Mouse (Mus musculus) small intestine, adult 2 months (tissue): Measurements from ENCODE around the gene Nectin3.

Source experiments
- CTCF ChIP-seq: fragments of 200-500 bp; IDR thresholded peaks from 2 replicates; pipeline ENCODE4 v1.5.1; 2012; ENCODE audit warnings: low read depth, mild to moderate bottlenecking, control low read depth, inconsistent platforms, low read length, moderate library complexity, mixed read lengths; ENCODE audit not compliant: insufficient replicate concordance, insufficient read length; ENCODE audit errors: extremely low read depth
- POLR2A ChIP-seq: fragments of 200-500 bp; IDR thresholded peaks from 2 replicates; pipeline ENCODE4 v1.6.1; 2012; ENCODE audit warnings: low read depth, mild to moderate bottlenecking, control low read depth, inconsistent platforms, low read length, moderate library complexity

- no peak for TF ChIP-seq CTCF
- peak; percentile 96 for TF ChIP-seq POLR2A
These were observed 1.2 kb downstream of the Nectin3 start for GRCm38 (mm10) chr16:46496889-46497685.
